Mouse (Mus musculus) MEL (cell line): ENCODE measurements at regions not wholly inside any gene's neighbourhood (a gene's known extent, or its start where the extent isn't known, plus 50 kb on each side); places are given as distances from the start of the nearest gene placed in this dataset.
"Not testable (repeated sequence)": the region's sequence is repeated elsewhere in the genome, so short reads cannot be mapped to it uniquely, and the experiment has no call there.

ENCODE experiments used
- DNase-seq: peaks from one replicate; pipeline ENCODE4 v3.0.0; 2011; ENCODE audit warnings: low read depth, low spot score
- H3K27ac ChIP-seq: 2 replicates; pipeline ENCODE4 v1.5.1; 2012; ENCODE audit warnings: low read depth, mild to moderate bottlenecking, control low read depth, low read length, moderate library complexity; ENCODE audit not compliant: control insufficient read depth
- H3K27me3 ChIP-seq, 2 experiments: fragments of 150-350 bp in 1 of 2; sonication (generic) in 1 of 2; 2 replicates each; pipeline ENCODE4 v1.6.1; 2012; ENCODE audit warnings: low read length in 2 of 2, mild to moderate bottlenecking in 2 of 2, improper control_type of control experiment in 1 of 2, moderate library complexity in 1 of 2; ENCODE audit not compliant: insufficient read depth in 2 of 2, control insufficient read depth in 1 of 2
- H3K36me3 ChIP-seq, 2 experiments: 2 replicates each; pipeline ENCODE4 v1.6.1; 2012 to 2014; ENCODE audit warnings: low read length in 2 of 2, improper control_type of control experiment in 1 of 2, inconsistent platforms in 1 of 2, mild to moderate bottlenecking in 1 of 2; ENCODE audit not compliant: insufficient read depth in 2 of 2, control insufficient read depth in 1 of 2
- H3K4me1 ChIP-seq, 2 experiments: fragments of 150-350 bp in 1 of 2; sonication (generic) in 1 of 2; 2 replicates each; pipeline ENCODE4 v1.6.1; 2012; ENCODE audit warnings: low read length in 2 of 2, improper control_type of control experiment in 1 of 2, mild to moderate bottlenecking in 1 of 2; ENCODE audit not compliant: insufficient read depth in 2 of 2, control insufficient read depth in 1 of 2
- H3K4me3 ChIP-seq, 2 experiments: fragments of 150-350 bp in 1 of 2; sonication (generic) in 1 of 2; 2 replicates each; pipeline ENCODE4 v1.5.1; 2012; ENCODE audit warnings: low read depth in 2 of 2, low read length in 2 of 2, mild to moderate bottlenecking in 2 of 2, moderate library complexity in 2 of 2, control low read depth in 1 of 2, improper control_type of control experiment in 1 of 2; ENCODE audit not compliant: control insufficient read depth in 1 of 2, insufficient read depth in 1 of 2
- H3K79me2 ChIP-seq: 2 replicates; pipeline ENCODE4 v1.6.1; 2012; ENCODE audit warnings: mild to moderate bottlenecking, low read length, moderate library complexity; ENCODE audit not compliant: control insufficient read depth, poor library complexity, insufficient read depth
- H3K9ac ChIP-seq: 2 replicates; pipeline ENCODE4 v1.6.1; 2012; ENCODE audit warnings: low read depth, mild to moderate bottlenecking, control low read depth, low read length, moderate library complexity; ENCODE audit not compliant: control insufficient read depth, poor library complexity, severe bottlenecking
- H3K9me3 ChIP-seq: fragments of 150-350 bp; sonication (generic); replicated peaks from 2 replicates; pipeline ENCODE4 v1.6.1; 2012; ENCODE audit warnings: mild to moderate bottlenecking, low read length, improper control_type of control experiment, moderate library complexity; ENCODE audit not compliant: insufficient read depth
- BHLHE40 ChIP-seq: IDR thresholded peaks from 2 replicates; pipeline ENCODE4 v1.6.1; 2012; ENCODE audit warnings: low read depth, mild to moderate bottlenecking, inconsistent platforms, low read length, improper control_type of control experiment, borderline replicate concordance
- CTCF ChIP-seq, 3 experiments: IDR thresholded peaks in 2 of 3; conservative IDR thresholded peaks in 1 of 3; 2 replicates each; pipeline ENCODE4 v1.5.1; 2011 to 2012; ENCODE audit warnings: low read length in 3 of 3, low read depth in 2 of 3, mild to moderate bottlenecking in 2 of 3, improper control_type of control experiment in 1 of 3, inconsistent platforms in 1 of 3, mixed read lengths in 1 of 3, moderate library complexity in 1 of 3; ENCODE audit not compliant: control insufficient read depth in 1 of 3, insufficient read depth in 1 of 3, poor library complexity in 1 of 3, severe bottlenecking in 1 of 3
- ELF1 ChIP-seq: IDR thresholded peaks from 2 replicates; pipeline ENCODE4 v1.6.1; 2014; ENCODE audit warnings: low read depth, mild to moderate bottlenecking, inconsistent platforms, low read length, improper control_type of control experiment, moderate library complexity
- ETS1 ChIP-seq: IDR thresholded peaks from 2 replicates; pipeline ENCODE4 v1.6.1; 2012; ENCODE audit warnings: low read depth, mild to moderate bottlenecking, inconsistent platforms, low read length, improper control_type of control experiment, moderate library complexity
- GABPA ChIP-seq: IDR thresholded peaks from 2 replicates; pipeline ENCODE4 v1.6.1; 2012; ENCODE audit warnings: low read depth, mild to moderate bottlenecking, inconsistent platforms, low read length, improper control_type of control experiment, moderate library complexity
- GATA1 ChIP-seq: IDR thresholded peaks from 2 replicates; pipeline ENCODE4 v1.6.1; 2011; ENCODE audit warnings: low read depth, low read length, improper control_type of control experiment
- MAZ ChIP-seq: IDR thresholded peaks from 2 replicates; pipeline ENCODE4 v1.6.1; 2012; ENCODE audit warnings: low read depth, mild to moderate bottlenecking, inconsistent platforms, low read length, improper control_type of control experiment
- MXI1 ChIP-seq: IDR thresholded peaks from 2 replicates; pipeline ENCODE4 v1.6.1; 2011; ENCODE audit warnings: mild to moderate bottlenecking, low read depth, low read length, improper control_type of control experiment
- MYB ChIP-seq: IDR thresholded peaks from 2 replicates; pipeline ENCODE4 v1.6.1; 2011; ENCODE audit warnings: mild to moderate bottlenecking, low read depth, low read length, improper control_type of control experiment
- MYC ChIP-seq: IDR thresholded peaks from 2 replicates; pipeline ENCODE4 v1.6.1; 2011; ENCODE audit warnings: low read depth, mild to moderate bottlenecking, low read length, improper control_type of control experiment, moderate library complexity
- NRF1 ChIP-seq: IDR thresholded peaks from 2 replicates; pipeline ENCODE4 v1.6.1; 2014; ENCODE audit warnings: low read depth, mild to moderate bottlenecking, inconsistent platforms, low read length, improper control_type of control experiment, moderate library complexity; ENCODE audit not compliant: poor library complexity, insufficient read depth, severe bottlenecking
- POLR2A ChIP-seq, 2 experiments: IDR thresholded peaks; 2 replicates each; pipeline ENCODE4 v1.6.1; 2011 to 2012; ENCODE audit warnings: low read length in 2 of 2, mild to moderate bottlenecking in 2 of 2, control low read depth in 1 of 2, improper control_type of control experiment in 1 of 2, low read depth in 1 of 2, moderate library complexity in 1 of 2; ENCODE audit not compliant: control insufficient read depth in 1 of 2, insufficient read depth in 1 of 2, poor library complexity in 1 of 2
- POLR2AphosphoS2 ChIP-seq: IDR thresholded peaks from 2 replicates; pipeline ENCODE4 v1.6.1; 2011; ENCODE audit warnings: low read length, improper control_type of control experiment
- POLR2AphosphoS5 ChIP-seq: IDR thresholded peaks from 2 replicates; pipeline ENCODE4 v1.6.1; 2012; ENCODE audit warnings: low read depth, borderline replicate concordance, mild to moderate bottlenecking, inconsistent platforms, low read length, moderate library complexity, mixed read lengths
- RCOR1 ChIP-seq: IDR thresholded peaks from 2 replicates; pipeline ENCODE4 v1.6.1; 2012; ENCODE audit warnings: low read depth, mild to moderate bottlenecking, inconsistent platforms, low read length, improper control_type of control experiment
- SIN3A ChIP-seq: IDR thresholded peaks from 2 replicates; pipeline ENCODE4 v1.6.1; 2012; ENCODE audit warnings: low read length, improper control_type of control experiment, inconsistent platforms
- USF1 ChIP-seq: IDR thresholded peaks from 2 replicates; pipeline ENCODE4 v1.6.1; 2014; ENCODE audit warnings: low read depth, mild to moderate bottlenecking, inconsistent platforms, low read length, improper control_type of control experiment, moderate library complexity
- ZC3H11A ChIP-seq: IDR thresholded peaks from 2 replicates; pipeline ENCODE4 v1.6.1; 2012; ENCODE audit warnings: low read depth, mild to moderate bottlenecking, inconsistent platforms, low read length, improper control_type of control experiment
- ZMIZ1 ChIP-seq: IDR thresholded peaks from 2 replicates; pipeline ENCODE4 v1.6.1; 2012; ENCODE audit warnings: low read depth, mild to moderate bottlenecking, inconsistent platforms, low read length, improper control_type of control experiment, moderate library complexity
- ZNF384 ChIP-seq: IDR thresholded peaks from 2 replicates; pipeline ENCODE4 v1.6.1; 2012; ENCODE audit warnings: low read depth, mild to moderate bottlenecking, inconsistent platforms, low read length, improper control_type of control experiment

DNA sequence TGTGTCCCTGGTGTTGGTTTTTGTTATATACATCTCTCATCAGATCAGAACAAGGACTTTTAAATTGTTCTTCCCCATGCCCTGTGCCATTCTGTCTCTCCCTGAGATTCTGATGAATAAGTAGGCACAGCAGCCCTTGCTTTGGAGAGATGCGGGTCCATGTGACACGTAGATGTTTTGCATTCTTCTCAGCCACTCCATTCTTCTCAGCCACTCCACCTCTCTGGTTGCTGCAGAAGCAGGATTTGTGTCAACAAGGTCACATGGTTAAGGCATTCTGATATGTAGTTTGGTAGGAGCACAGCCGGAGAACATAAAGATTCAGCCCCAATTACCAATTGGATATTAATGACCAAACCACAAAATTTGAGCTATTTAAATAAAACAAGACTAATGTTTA lies 177.2 kb downstream of the Lyplal1 start:
- Histone ChIP-seq H3K4me1 (no peaks in the 10 kb centered on the region), H3K27ac (no peak overlapping the region), H3K9me3 (no peaks in the 10 kb centered on the region), H3K79me2 (no peaks in the 10 kb centered on the region), H3K9ac (no peak overlapping the region), H3K4me3 (no peak overlapping the region), H3K36me3 (no peaks in the 10 kb centered on the region), H3K27me3 (no peaks in the 10 kb centered on the region)
- no peak for DNase-seq
- TF ChIP-seq BHLHE40 (no peak), ETS1 (no peak), MYC (no peak), MYB (no peak), NRF1 (no peak), USF1 (no peak), ZC3H11A (no peak)

GRCm38 (mm10) chr1:185940511-185940910 lies 176.6 kb downstream of the Lyplal1 start:
- H3K4me1 ChIP-seq = no peaks in the 10 kb centered on the region

GRCm38 (mm10) chr1:185951163-185951562 lies 165.9 kb downstream of the Lyplal1 start:
- no peak for DNase-seq
- TF ChIP-seq MYB (no peak), POLR2AphosphoS2 (no peak), MAZ (no peak), POLR2AphosphoS5 (no peak), GABPA (no peak), CTCF (IDR thresholded peaks at IDR 0.05 in 2 of 3, conservative IDR thresholded peaks at IDR 0.05 in 1 of 3; ENCODE audit: control insufficient read depth in 1 of 3, insufficient read depth in 1 of 3, low read depth in 2 of 3, low read length in 3 of 3, poor library complexity in 1 of 3, severe bottlenecking in 1 of 3) (no peak), ZC3H11A (no peak), GATA1 (no peak), ZMIZ1 (no peak)
- no peaks in the 10 kb centered on the region for H3K4me1 ChIP-seq

More at GRCm38 (mm10) chr1:185940511-185940910, 176.6 kb downstream of the Lyplal1 start:
- Histone ChIP-seq H3K9me3 (no peaks in the 10 kb centered on the region), H3K4me3 (no peak overlapping the region), H3K36me3 (no peaks in the 10 kb centered on the region), H3K79me2 (no peaks in the 10 kb centered on the region), H3K27me3 (no peaks in the 10 kb centered on the region), H3K9ac (no peak overlapping the region), H3K27ac (no peak overlapping the region)
- DNase-seq = no peak
- TF ChIP-seq POLR2AphosphoS2 (no peak), ZMIZ1 (no peak), ZNF384 (no peak), SIN3A (no peak), ELF1 (no peak), MXI1 (no peak), POLR2A (IDR thresholded peaks at IDR 0.05; ENCODE audit: control insufficient read depth in 1 of 2, insufficient read depth in 1 of 2, low read depth in 1 of 2, low read length in 2 of 2, poor library complexity in 1 of 2) (no peak), RCOR1 (no peak)

DNA sequence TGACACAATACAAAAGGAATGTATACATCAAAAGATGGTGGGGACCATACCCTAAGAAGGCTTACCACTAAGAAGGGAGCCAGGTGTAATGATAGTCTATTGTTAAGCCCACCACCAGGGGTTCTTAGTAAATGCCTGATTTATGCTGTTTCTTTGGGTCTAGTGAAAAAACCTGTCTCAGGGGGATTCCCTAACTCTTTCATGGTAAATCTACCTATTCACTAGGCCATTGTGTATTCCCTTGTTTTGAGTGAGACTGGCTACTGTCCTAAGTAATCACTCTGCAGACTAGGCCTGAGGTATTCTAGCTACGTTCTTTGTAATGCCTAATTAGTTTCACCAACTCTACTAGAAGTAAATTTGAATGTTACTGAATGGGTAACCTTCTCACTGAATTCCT lies 161.3 kb downstream of the Lyplal1 start:
- H3K36me3 ChIP-seq, H3K27me3 ChIP-seq, H3K9me3 ChIP-seq, H3K79me2 ChIP-seq, H3K27ac ChIP-seq, H3K4me3 ChIP-seq, DNase-seq, H3K4me1 ChIP-seq, H3K9ac ChIP-seq: not testable (repeated sequence)

More at GRCm38 (mm10) chr1:185951163-185951562, 165.9 kb downstream of the Lyplal1 start:
- no peak overlapping the region for H3K9ac ChIP-seq
- H3K27ac ChIP-seq = no peak overlapping the region
- H3K27me3 ChIP-seq = no peaks in the 10 kb centered on the region
- no peaks in the 10 kb centered on the region for H3K36me3 ChIP-seq
- no peaks in the 10 kb centered on the region for H3K9me3 ChIP-seq
- H3K79me2 ChIP-seq = no peaks in the 10 kb centered on the region
- H3K4me3 ChIP-seq = no peak overlapping the region
